Mouse (Mus musculus) layer of hippocampus, postnatal 25 days (tissue): ENCODE results near the gene Sparcl1. TPM values are rescaled to one million over a fixed set of nuclear protein-coding genes. Genes with fewer than 3 reads are reported as not detected.

ENCODE experiments used
- DNase-seq, 2 experiments: peaks; one replicate each; pipeline ENCODE4 v3.0.0; 2022; ENCODE audit warnings: mixed read lengths in 2 of 2, low spot score in 1 of 2; ENCODE audit errors: extremely low spot score in 1 of 2
- total RNA-seq, 2 experiments: library from RNA; stranded (reverse); gene quantifications; 2 replicates each; pipeline ENCODE4 v1.2.3; 2021

Gene Sparcl1
- total RNA-seq, 2 experiments from 2014 or later, result 1,421 to 1,512 TPM

- peak in 1 of 2 experiments; percentile 31 for DNase-seq
Measured at GRCm38 (mm10) chr5:104112016-104112415, 1.5 kb downstream of the Sparcl1 start.

- DNase-seq, result peak; percentile 28 to 38
Measured at GRCm38 (mm10) chr5:104110171-104110920, 3.2 kb downstream of the Sparcl1 start.

GRCm38 (mm10) chr5:104109516-104109915, 4.0 kb downstream of the Sparcl1 start:
- DNase-seq, result no peak

- DNase-seq, result peak; percentile 40 to 49
Measured at GRCm38 (mm10) chr5:104108879-104109369, 4.6 kb downstream of the Sparcl1 start.

GRCm38 (mm10) chr5:104108127-104108875, 5.2 kb downstream of the Sparcl1 start:
- no peak for DNase-seq

- DNase-seq, result no peak
Measured at GRCm38 (mm10) chr5:104104111-104104510, 9.4 kb downstream of the Sparcl1 start.

GRCm38 (mm10) chr5:104103171-104103570, 10.4 kb downstream of the Sparcl1 start:
- DNase-seq, result no peak

- no peak for DNase-seq
Measured at GRCm38 (mm10) chr5:104101678-104102531, 11.6 kb downstream of the Sparcl1 start.

GRCm38 (mm10) chr5:104096078-104096938, 17.2 kb downstream of the Sparcl1 start:
- no peak for DNase-seq

GRCm38 (mm10) chr5:104095416-104096077, 18.0 kb downstream of the Sparcl1 start:
- no peak for DNase-seq

- DNase-seq, result no peak
Measured at GRCm38 (mm10) chr5:104089751-104090150, 23.8 kb downstream of the Sparcl1 start.

GRCm38 (mm10) chr5:104085366-104085765, 28.2 kb downstream of the Sparcl1 start:
- no peak for DNase-seq

- no peak for DNase-seq
Measured at GRCm38 (mm10) chr5:104080736-104081135, 32.8 kb downstream of the Sparcl1 start.

GRCm38 (mm10) chr5:104077508-104077907, 36.0 kb downstream of the Sparcl1 start, which contains the start of gene Gm17660:
Gene Gm17660 (minus strand): TSS chr5:104077608.
- no peak for DNase-seq

- DNase-seq, result no peak
Measured at GRCm38 (mm10) chr5:104076361-104076760, 37.2 kb downstream of the Sparcl1 start.

GRCm38 (mm10) chr5:104074388-104074787, 39.1 kb downstream of the Sparcl1 start:
- DNase-seq, result peak; percentile 65 to 89

GRCm38 (mm10) chr5:104073602-104074001, 39.9 kb downstream of the Sparcl1 start:
- no peak for DNase-seq

GRCm38 (mm10) chr5:104072272-104072886, 41.2 kb downstream of the Sparcl1 start:
- DNase-seq, result no peak

GRCm38 (mm10) chr5:104071048-104071447, 42.5 kb downstream of the Sparcl1 start:
- DNase-seq, result no peak
